Mouse (Mus musculus) kidney, embryonic 14.5 days (tissue): ENCODE measurements around the gene Sorcs2. TPM values are rescaled to one million over a fixed set of nuclear protein-coding genes. Genes with fewer than 3 reads are reported as not detected.

Source experiments
- ATAC-seq: fragments of 200-750 bp; cut with Nextera tagmentation; 2 replicates; pipeline ENCODE4 v1.8.0; 2017; ENCODE audit warnings: moderate number of reproducible peaks, mild to moderate bottlenecking, moderate TSS enrichment, moderate library complexity; ENCODE audit not compliant: low FRiP score, low TSS enrichment
- H3K27ac ChIP-seq: fragments of 300-500 bp; sonication (generic); 2 replicates; pipeline ENCODE4 v1.5.1; 2014; ENCODE audit warnings: low read depth, mild to moderate bottlenecking, low read length, moderate library complexity, mixed read lengths
- H3K27me3 ChIP-seq: fragments of 300-500 bp; sonication (generic); 2 replicates; pipeline ENCODE4 v1.6.1; 2014; ENCODE audit warnings: mild to moderate bottlenecking, low read length; ENCODE audit not compliant: control insufficient read depth, insufficient read depth
- H3K36me3 ChIP-seq: fragments of 300-500 bp; sonication (generic); 2 replicates; pipeline ENCODE4 v1.6.1; 2014; ENCODE audit warnings: low read length, mixed read lengths; ENCODE audit not compliant: control insufficient read depth, insufficient read depth
- H3K4me1 ChIP-seq: fragments of 300-500 bp; sonication (generic); 2 replicates; pipeline ENCODE4 v1.6.1; 2014; ENCODE audit warnings: low read length, mixed read lengths; ENCODE audit not compliant: control insufficient read depth, insufficient read depth
- H3K4me2 ChIP-seq: fragments of 300-500 bp; sonication (generic); replicated peaks from 2 replicates; pipeline ENCODE4 v1.6.1; 2014; ENCODE audit warnings: low read depth, mild to moderate bottlenecking, low read length
- H3K4me3 ChIP-seq: fragments of 300-500 bp; sonication (generic); 2 replicates; pipeline ENCODE4 v1.5.1; 2014; ENCODE audit warnings: mild to moderate bottlenecking, low read length
- H3K9ac ChIP-seq: fragments of 300-500 bp; sonication (generic); 2 replicates; pipeline ENCODE4 v1.6.1; 2014; ENCODE audit warnings: low read depth, mild to moderate bottlenecking, low read length, moderate library complexity
- H3K9me3 ChIP-seq: fragments of 300-500 bp; sonication (generic); 2 replicates; pipeline ENCODE4 v1.6.1; 2016; ENCODE audit warnings: low read length; ENCODE audit not compliant: control insufficient read depth
- WGBS: fragments of 180-500 bp; shearing (Covaris S2); extraction: QIAGEN DNeasy Blood & Tissue Kit; methylation state at CpG from one replicate; pipeline ENCODE4 v1.1.7; 2014; 5-methylcytosine and 5-hydroxymethylcytosine counted together
- polyA plus RNA-seq: library from polyadenylated mRNA; unstranded; fragments of >200 nt; fragmentation: Nextera tagmentation; extraction: Ambion mirVana; gene quantifications from 2 replicates; pipeline ENCODE4 v1.2.1, GENCODE M21; 2014

Sorcs2 gene
- 7.1 and 10.3 TPM in 2 replicates for polyA plus RNA-seq

DNA sequence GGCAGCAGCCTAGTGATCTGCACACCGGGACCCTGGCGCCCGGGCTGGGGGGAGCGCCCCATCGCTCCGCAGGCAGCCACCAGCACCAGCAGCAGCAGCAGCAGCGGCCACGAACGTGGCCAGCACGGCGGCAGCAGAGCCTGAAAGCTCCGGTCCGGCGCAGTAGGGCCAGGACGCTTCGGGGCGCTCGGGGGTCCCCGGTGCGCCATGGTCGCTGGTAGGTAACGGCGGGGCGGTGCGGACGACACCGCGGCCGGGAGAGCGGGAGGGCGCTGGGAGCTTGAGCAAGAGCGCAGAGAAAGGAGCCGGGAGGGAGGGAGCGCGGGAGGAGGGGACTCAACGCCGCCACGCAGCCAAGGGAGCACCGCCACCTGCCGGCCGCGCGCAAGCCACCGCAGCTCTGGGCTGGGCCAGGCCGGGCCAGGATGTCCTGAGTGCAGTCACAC is at the start of gene Sorcs2:
Gene Sorcs2, minus strand, starts transcription at position 303 of the 446 bp plus-strand sequence.
- peak within 1 kb of the TSS; percentile 75 for H3K4me3 ChIP-seq
- H3K4me1 ChIP-seq = peaks cover 19% of the 10 kb centered on the region; the same call in 1 of the 2 replicates
- peak within 1 kb of the TSS; percentile 100 for H3K4me2 ChIP-seq
- 1% methylated on average over 39 of the region's 45 CpGs for WGBS
- ATAC-seq = peak; percentile 85
- H3K27ac ChIP-seq = no peak within 1 kb of the TSS
- peaks cover 2% of the 10 kb centered on the region; the same call in 1 of the 2 replicates for H3K27me3 ChIP-seq
- no peaks in the 10 kb centered on the region for H3K9me3 ChIP-seq
- H3K9ac ChIP-seq = peak within 1 kb of the TSS; percentile 79
- no peaks in the 10 kb centered on the region for H3K36me3 ChIP-seq

DNA sequence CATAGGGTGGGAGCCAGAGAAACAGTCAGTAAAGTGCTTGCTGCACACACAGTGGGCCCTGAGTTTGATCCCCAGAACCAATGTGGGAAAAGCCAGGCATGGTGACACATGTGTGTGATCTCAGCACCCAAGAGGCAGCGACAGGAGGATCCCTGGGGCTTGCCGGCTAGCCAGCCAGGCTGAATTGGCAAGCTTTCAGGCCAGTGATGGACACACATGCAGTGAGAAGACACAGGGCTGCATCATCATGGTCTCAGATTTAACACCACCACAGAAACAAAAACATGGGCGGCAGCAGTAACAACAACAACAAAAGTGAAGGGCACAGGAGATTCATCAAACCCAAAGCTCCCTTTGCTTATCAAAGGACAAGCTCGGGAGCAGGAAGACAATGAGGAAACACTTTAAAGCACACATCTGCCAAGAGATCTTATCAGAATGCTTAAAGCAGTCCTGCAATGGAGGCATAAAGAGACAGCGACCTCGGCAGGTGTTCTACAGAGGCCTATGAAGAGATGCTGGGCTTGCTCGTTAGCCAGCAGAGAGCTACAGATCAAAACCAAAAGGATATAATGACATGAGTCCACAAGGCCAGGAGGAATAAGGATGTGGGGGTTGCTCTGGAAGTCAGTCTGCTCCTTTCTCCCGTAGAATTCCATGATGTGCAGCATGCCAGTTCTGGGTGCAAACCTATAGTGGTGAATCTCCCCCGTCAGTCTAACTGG is 48.4 kb upstream of the Sorcs2 start:
- no peaks in the 10 kb centered on the region for H3K9me3 ChIP-seq
- H3K4me3 ChIP-seq = no peak overlapping the region
- no peak for ATAC-seq
- H3K36me3 ChIP-seq = no peaks in the 10 kb centered on the region
- H3K27ac ChIP-seq = no peak overlapping the region
- 46% methylated on average over 9 of the region's 9 CpGs for WGBS
- H3K27me3 ChIP-seq = no peaks in the 10 kb centered on the region
- H3K9ac ChIP-seq = no peak overlapping the region
- H3K4me1 ChIP-seq = no peaks in the 10 kb centered on the region
- no peak overlapping the region for H3K4me2 ChIP-seq

DNA sequence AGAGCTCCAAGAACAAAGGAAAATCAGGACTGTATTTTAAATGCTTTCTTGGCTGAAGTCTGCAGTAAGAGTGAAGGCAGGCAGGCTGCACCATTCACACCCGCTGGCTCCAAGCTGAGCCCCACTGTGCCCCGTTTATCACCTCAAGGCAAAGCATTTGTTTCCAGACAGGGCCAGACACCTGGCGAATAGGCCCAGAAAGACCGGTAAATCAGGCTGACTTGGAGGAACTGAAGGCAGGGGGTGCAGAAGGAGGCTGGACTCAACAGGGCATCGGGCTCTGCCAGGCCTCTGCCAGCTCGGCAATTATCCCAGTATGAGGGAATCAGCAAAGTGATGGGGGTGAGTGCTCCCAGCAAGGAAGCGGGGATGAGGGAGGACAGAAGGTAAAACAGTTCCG is 47.1 kb upstream of the Sorcs2 start:
- 30% methylated on average over 8 of the region's 8 CpGs for WGBS
- H3K4me2 ChIP-seq = no peak overlapping the region
- H3K9me3 ChIP-seq = no peaks in the 10 kb centered on the region
- no peaks in the 10 kb centered on the region for H3K27me3 ChIP-seq
- H3K9ac ChIP-seq = no peak overlapping the region
- no peaks in the 10 kb centered on the region for H3K36me3 ChIP-seq
- ATAC-seq = no peak
- H3K4me1 ChIP-seq = no peaks in the 10 kb centered on the region
- no peak overlapping the region for H3K4me3 ChIP-seq
- H3K27ac ChIP-seq = no peak overlapping the region

GRCm38 (mm10) chr5:36444611-36445010 is 46.7 kb upstream of the Sorcs2 start:
- Histone ChIP-seq H3K9ac (no peak overlapping the region), H3K36me3 (no peaks in the 10 kb centered on the region), H3K4me3 (no peak overlapping the region), H3K9me3 (no peaks in the 10 kb centered on the region), H3K27me3 (no peaks in the 10 kb centered on the region), H3K4me2 (no peak overlapping the region), H3K27ac (no peak overlapping the region), H3K4me1 (no peaks in the 10 kb centered on the region)
- WGBS = 50% methylated on average over 4 of the region's 4 CpGs
- no peak for ATAC-seq

- no peaks in the 10 kb centered on the region for H3K4me1 ChIP-seq
- no peaks in the 10 kb centered on the region for H3K27me3 ChIP-seq
- H3K36me3 ChIP-seq = no peaks in the 10 kb centered on the region
- ATAC-seq = no peak
- H3K4me2 ChIP-seq = no peak overlapping the region
- H3K27ac ChIP-seq = no peak overlapping the region
- H3K9ac ChIP-seq = no peak overlapping the region
- no peaks in the 10 kb centered on the region for H3K9me3 ChIP-seq
- WGBS = 79% methylated on average over 3 of the region's 3 CpGs
- H3K4me3 ChIP-seq = no peak overlapping the region
Observed at GRCm38 (mm10) chr5:36440741-36441140, 42.8 kb upstream of the Sorcs2 start.

- Histone ChIP-seq H3K36me3 (no peaks in the 10 kb centered on the region), H3K27ac (no peak overlapping the region), H3K9me3 (no peaks in the 10 kb centered on the region), H3K4me3 (no peak overlapping the region), H3K4me1 (no peaks in the 10 kb centered on the region), H3K27me3 (0 out of 2 replicates have a peak, but pooled peaks cover 3% of the 10 kb centered on the region), H3K4me2 (no peak overlapping the region), H3K9ac (no peak overlapping the region)
- WGBS = 81% methylated on average over 4 of the region's 4 CpGs
- no peak for ATAC-seq
Observed at GRCm38 (mm10) chr5:36436858-36437257, 38.9 kb upstream of the Sorcs2 start.

GRCm38 (mm10) chr5:36434398-36434967 is 36.5 kb upstream of the Sorcs2 start:
- H3K36me3 ChIP-seq = no peaks in the 10 kb centered on the region
- H3K4me1 ChIP-seq = no peaks in the 10 kb centered on the region
- no peaks in the 10 kb centered on the region for H3K9me3 ChIP-seq
- H3K4me3 ChIP-seq = no peak overlapping the region
- ATAC-seq = no peak
- H3K4me2 ChIP-seq = no peak overlapping the region
- H3K27me3 ChIP-seq = 0 out of 2 replicates have a peak, but pooled peaks cover 3% of the 10 kb centered on the region
- H3K27ac ChIP-seq = no peak overlapping the region
- WGBS = 70% methylated on average over 9 of the region's 9 CpGs
- H3K9ac ChIP-seq = no peak overlapping the region

GRCm38 (mm10) chr5:36431711-36432110 is 33.8 kb upstream of the Sorcs2 start:
- Histone ChIP-seq H3K4me3 (no peak overlapping the region), H3K27me3 (0 out of 2 replicates have a peak, but pooled peaks cover 3% of the 10 kb centered on the region), H3K36me3 (no peaks in the 10 kb centered on the region), H3K4me1 (peaks cover 7% of the 10 kb centered on the region), H3K9ac (no peak overlapping the region), H3K9me3 (no peaks in the 10 kb centered on the region), H3K27ac (no peak overlapping the region), H3K4me2 (no peak overlapping the region)
- 66% methylated on average over 2 of the region's 2 CpGs for WGBS
- no peak for ATAC-seq

- no peak for ATAC-seq
- Histone ChIP-seq H3K4me2 (no peak overlapping the region), H3K27ac (no peak overlapping the region), H3K27me3 (no peaks in the 10 kb centered on the region), H3K9me3 (no peaks in the 10 kb centered on the region), H3K4me1 (peaks cover 7% of the 10 kb centered on the region), H3K4me3 (no peak overlapping the region), H3K9ac (no peak overlapping the region), H3K36me3 (no peaks in the 10 kb centered on the region)
- WGBS = 88% methylated on average over 3 of the region's 3 CpGs
Observed at GRCm38 (mm10) chr5:36429551-36429950, 31.6 kb upstream of the Sorcs2 start.
